Mouse (Mus musculus) kidney, postnatal 0 days (tissue): ENCODE results near the gene Samd14. TPM values are rescaled to one million over a fixed set of nuclear protein-coding genes. Genes with fewer than 3 reads are reported as not detected.

ENCODE experiments used
- ATAC-seq: fragments of 200-750 bp; cut with Nextera tagmentation; replicated peaks from 2 replicates; pipeline ENCODE4 v1.8.0; 2017; ENCODE audit warnings: low read depth, moderate number of reproducible peaks, moderate TSS enrichment, moderate library complexity; ENCODE audit not compliant: low FRiP score
- DNase-seq: peaks from one replicate; pipeline ENCODE4 v3.0.0-alpha.2; 2016; ENCODE audit warnings: low spot score
- H3K27ac ChIP-seq: fragments of 300-500 bp; sonication (generic); 2 replicates; pipeline ENCODE4 v1.5.1; 2014; ENCODE audit warnings: mild to moderate bottlenecking
- H3K27me3 ChIP-seq: fragments of 300-500 bp; sonication (generic); 2 replicates; pipeline ENCODE4 v1.6.1; 2014; ENCODE audit warnings: low read length, mixed read lengths; ENCODE audit not compliant: insufficient read depth
- H3K36me3 ChIP-seq: fragments of 300-500 bp; sonication (generic); 2 replicates; pipeline ENCODE4 v1.6.1; 2014; ENCODE audit warnings: low read length, mixed read lengths; ENCODE audit not compliant: insufficient read depth
- H3K4me1 ChIP-seq: fragments of 300-500 bp; sonication (generic); replicated peaks from 2 replicates; pipeline ENCODE4 v1.6.1; 2014; ENCODE audit warnings: antibody characterized with exemption, low read length, mixed read lengths; ENCODE audit not compliant: insufficient read depth
- H3K4me2 ChIP-seq: fragments of 300-500 bp; sonication (generic); 2 replicates; pipeline ENCODE4 v1.6.1; 2014; ENCODE audit warnings: mild to moderate bottlenecking, low read length, moderate library complexity, mixed read lengths
- H3K4me3 ChIP-seq: fragments of 300-500 bp; sonication (generic); replicated peaks from 2 replicates; pipeline ENCODE4 v1.5.1; 2014; ENCODE audit warnings: low read depth, low read length
- H3K9ac ChIP-seq: fragments of 300-500 bp; sonication (generic); 2 replicates; pipeline ENCODE4 v1.6.1; 2014; ENCODE audit warnings: low read depth, low read length
- H3K9me3 ChIP-seq: fragments of 300-500 bp; sonication (generic); replicated peaks from 2 replicates; pipeline ENCODE4 v1.6.1; 2016; ENCODE audit warnings: low read length, inconsistent platforms, mixed read lengths
- CTCF ChIP-seq: IDR thresholded peaks from 2 replicates; pipeline ENCODE4 v1.5.1; 2016; ENCODE audit warnings: antibody characterized with exemption, low read depth, mild to moderate bottlenecking, moderate library complexity
- WGBS: fragments of 180-500 bp; shearing (Covaris S2); extraction: QIAGEN DNeasy Blood & Tissue Kit; methylation state at CpG from one replicate; pipeline ENCODE4 v1.1.7; 2014; 5-methylcytosine and 5-hydroxymethylcytosine counted together
- polyA plus RNA-seq: library from polyadenylated mRNA; unstranded; fragments of >200 nt; fragmentation: Nextera tagmentation; extraction: Ambion mirVana; gene quantifications from 2 replicates; pipeline ENCODE4 v1.2.1, GENCODE M21; 2015

The Samd14 gene
- polyA plus RNA-seq, 1 experiment from 2014 or later = 13.1 TPM

GRCm38 (mm10) chr11:94987851-94988250 lies 21.8 kb upstream of the Samd14 start:
- TF ChIP-seq CTCF = no peak
- Histone ChIP-seq H3K27ac (no peak overlapping the region), H3K9me3 (no peaks in the 10 kb centered on the region), H3K36me3 (no peaks in the 10 kb centered on the region), H3K9ac (no peak overlapping the region), H3K4me3 (no peak overlapping the region), H3K27me3 (no peaks in the 10 kb centered on the region), H3K4me2 (no peak overlapping the region), H3K4me1 (peaks cover 41% of the 10 kb centered on the region)
- DNase-seq = no peak
- 83% methylated on average over 8 of the region's 8 CpGs for WGBS
- no peak for ATAC-seq

- Histone ChIP-seq H3K4me1 (peaks cover 52% of the 10 kb centered on the region), H3K4me3 (peak overlapping the region; percentile 45), H3K36me3 (no peaks in the 10 kb centered on the region), H3K4me2 (peak overlapping the region; percentile 97), H3K9me3 (no peaks in the 10 kb centered on the region), H3K9ac (peak overlapping the region; percentile 90), H3K27me3 (no peaks in the 10 kb centered on the region), H3K27ac (peak overlapping the region; percentile 94)
- ATAC-seq = no peak
- TF ChIP-seq CTCF = no peak
- no peak for DNase-seq
- WGBS = 13% methylated on average over 10 of the region's 10 CpGs
Measured at GRCm38 (mm10) chr11:94988780-94989561, 20.7 kb upstream of the Samd14 start.

DNA sequence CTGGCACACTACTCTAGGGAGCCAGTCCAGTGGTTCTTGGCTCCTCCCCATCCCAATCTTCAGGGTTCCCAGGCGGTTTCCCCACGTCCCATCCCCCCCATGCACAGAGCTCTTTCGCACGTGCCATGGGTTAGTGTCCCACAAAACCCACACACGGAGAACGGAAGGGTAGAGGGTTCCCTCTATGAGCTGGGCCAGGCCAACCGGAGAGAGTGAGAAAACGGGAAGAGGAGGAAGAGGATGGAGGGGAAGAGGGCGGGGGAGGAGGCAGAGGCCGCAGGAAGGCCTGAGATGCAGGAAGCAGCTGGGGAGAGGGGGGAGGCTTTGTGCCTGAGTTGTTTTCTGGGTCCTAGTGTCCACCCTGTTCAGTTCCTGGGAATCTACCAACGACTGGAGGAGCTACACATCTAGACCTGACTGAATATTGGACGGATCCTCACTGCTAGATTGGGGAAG lies 20.1 kb upstream of the Samd14 start:
- peak overlapping the region; percentile 94 for H3K27ac ChIP-seq
- no peaks in the 10 kb centered on the region for H3K36me3 ChIP-seq
- TF ChIP-seq CTCF = peak; percentile 18; the same call in 1 of the 2 replicates
- H3K9me3 ChIP-seq = no peaks in the 10 kb centered on the region
- peak overlapping the region; percentile 97 for H3K4me2 ChIP-seq
- H3K9ac ChIP-seq = peak overlapping the region; percentile 90
- no peaks in the 10 kb centered on the region for H3K27me3 ChIP-seq
- ATAC-seq (peak; percentile 50), DNase-seq (peak; percentile 97)
- 2% methylated on average over 12 of the region's 12 CpGs for WGBS
- H3K4me3 ChIP-seq = peak overlapping the region; percentile 45
- H3K4me1 ChIP-seq = peaks cover 58% of the 10 kb centered on the region

DNA sequence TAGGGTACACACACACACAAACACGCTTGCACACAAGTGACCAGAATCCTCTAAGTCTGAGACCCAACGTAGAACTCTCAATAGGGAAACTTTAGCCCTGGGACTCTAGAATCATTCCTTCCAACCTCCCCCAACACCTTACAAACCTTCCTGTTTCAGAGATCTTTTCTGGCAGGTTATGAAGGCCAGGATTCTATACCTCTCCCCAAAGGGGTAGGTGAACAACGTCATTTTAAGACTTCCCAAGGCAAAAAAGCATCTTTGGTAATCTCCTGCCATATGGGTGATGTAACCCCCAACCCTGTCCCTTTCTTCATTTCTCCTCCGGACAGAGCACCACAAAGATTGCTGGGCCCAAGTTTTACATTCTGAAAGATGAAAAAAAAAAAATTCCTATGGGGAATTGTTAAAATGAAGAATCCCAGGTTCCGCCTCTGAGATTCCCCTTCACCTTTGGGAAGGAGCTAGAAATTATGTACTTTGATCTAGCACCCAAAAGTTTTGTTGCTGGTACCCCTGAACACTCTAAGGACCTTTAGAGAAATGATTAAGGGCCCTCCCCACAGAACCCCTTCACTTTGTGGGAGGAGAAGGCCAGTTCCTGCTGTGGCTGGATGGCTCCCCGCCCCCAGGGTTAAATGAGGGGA lies 19.5 kb upstream of the Samd14 start:
- H3K27me3 ChIP-seq = no peaks in the 10 kb centered on the region
- no peaks in the 10 kb centered on the region for H3K36me3 ChIP-seq
- H3K4me2 ChIP-seq = peak overlapping the region; percentile 97
- peak overlapping the region; percentile 94 for H3K27ac ChIP-seq
- DNase-seq = no peak
- no peaks in the 10 kb centered on the region for H3K9me3 ChIP-seq
- no peak for ATAC-seq
- WGBS = 39% methylated on average over 6 of the region's 6 CpGs
- no peak for TF ChIP-seq CTCF
- H3K9ac ChIP-seq = peak overlapping the region; percentile 90
- H3K4me1 ChIP-seq = peaks cover 64% of the 10 kb centered on the region
- H3K4me3 ChIP-seq = peak overlapping the region; percentile 90

DNA sequence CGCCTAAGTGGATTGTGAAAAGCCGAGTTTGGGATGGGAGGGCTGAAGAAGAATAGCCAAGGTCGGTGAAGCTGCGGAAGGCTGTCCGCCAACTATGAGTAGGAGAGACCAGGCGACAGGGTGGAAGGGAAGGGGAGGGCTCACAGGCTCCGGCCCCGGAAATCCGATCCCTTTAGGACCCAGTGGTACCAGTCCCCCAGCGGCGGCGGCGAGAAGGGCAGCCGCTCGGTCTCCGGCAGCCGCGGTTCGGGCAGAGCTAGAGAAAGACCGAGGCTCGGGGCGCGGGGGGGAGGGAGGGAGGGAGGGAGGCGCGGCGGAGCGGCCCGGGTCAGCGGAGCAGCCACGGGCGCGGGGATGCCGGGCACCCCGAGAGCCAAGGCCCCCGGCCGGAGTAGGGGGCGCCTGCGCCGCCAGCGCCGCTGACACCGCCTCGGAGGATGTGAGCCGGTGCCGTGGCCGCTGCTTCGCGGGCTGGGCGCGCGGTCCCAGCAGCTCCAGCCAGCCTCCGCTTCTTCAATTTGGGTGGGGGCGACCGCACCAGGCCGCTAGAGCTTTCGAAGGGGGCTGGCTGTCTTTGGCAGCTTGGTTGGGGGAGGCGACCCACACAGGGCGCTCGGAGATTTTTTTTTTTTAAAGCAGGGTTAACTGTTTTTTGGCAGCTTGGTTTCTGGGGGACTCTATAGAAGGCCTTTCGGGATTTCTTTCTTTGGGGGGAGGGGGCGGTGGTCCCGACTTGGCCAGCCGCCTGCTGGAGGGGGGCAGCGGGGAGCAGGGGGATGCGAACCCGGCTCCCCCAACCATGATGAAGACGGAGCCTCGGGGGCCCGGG lies 18.7 kb upstream of the Samd14 start, which contains the start of gene Ppp1r9b:
TSS of gene Ppp1r9b (plus strand) at position 287 of the 829 bp plus-strand sequence.
- Histone ChIP-seq H3K36me3 (no peaks in the 10 kb centered on the region), H3K4me2 (peak within 1 kb of the TSS; percentile 97), H3K27me3 (no peaks in the 10 kb centered on the region), H3K4me3 (peak within 1 kb of the TSS; percentile 90), H3K27ac (peak within 1 kb of the TSS; percentile 94), H3K4me1 (peaks cover 69% of the 10 kb centered on the region), H3K9me3 (no peaks in the 10 kb centered on the region), H3K9ac (peak within 1 kb of the TSS; percentile 90)
- peak; percentile 59 for TF ChIP-seq CTCF
- ATAC-seq (peak; percentile 72), DNase-seq (peak; percentile 97)
- under 1% methylated on average over 62 of the region's 69 CpGs for WGBS
